Mouse (Mus musculus) ES-Bruce4 (cell line): ENCODE measurements at regions not wholly inside any gene's neighbourhood (a gene's known extent, or its start where the extent isn't known, plus 50 kb on each side); places are given as distances from the start of the nearest gene placed in this dataset.

Source experiments
- H3K27ac ChIP-seq: 2 replicates; pipeline ENCODE4 v1.5.1; 2012; ENCODE audit warnings: low read length, inconsistent platforms; ENCODE audit not compliant: insufficient read depth
- H3K27me3 ChIP-seq: 2 replicates; pipeline ENCODE4 v1.6.1; 2012; ENCODE audit warnings: mild to moderate bottlenecking, low read length, inconsistent platforms; ENCODE audit not compliant: control insufficient read depth, poor library complexity, insufficient read depth, severe bottlenecking
- H3K36me3 ChIP-seq: 2 replicates; pipeline ENCODE4 v1.6.1; 2012; ENCODE audit warnings: inconsistent platforms, mild to moderate bottlenecking, low read length, moderate library complexity; ENCODE audit not compliant: control insufficient read depth, poor library complexity, insufficient read depth, severe bottlenecking
- H3K4me1 ChIP-seq: one replicate; pipeline ENCODE4 v1.8.1; 2011; ENCODE audit warnings: low read length; ENCODE audit not compliant: control insufficient read depth, insufficient read depth
- H3K4me3 ChIP-seq: 2 replicates; pipeline ENCODE4 v1.5.1; 2011; ENCODE audit warnings: low read depth, mild to moderate bottlenecking, low read length
- H3K9ac ChIP-seq: 2 replicates; pipeline ENCODE4 v1.6.1; 2012; ENCODE audit warnings: low read depth, mild to moderate bottlenecking, inconsistent platforms; ENCODE audit not compliant: poor library complexity, severe bottlenecking
- H3K9me3 ChIP-seq: replicated peaks from 2 replicates; pipeline ENCODE4 v1.6.1; 2012; ENCODE audit warnings: mild to moderate bottlenecking, low read length, inconsistent platforms; ENCODE audit not compliant: control insufficient read depth, poor library complexity, insufficient read depth, severe bottlenecking
- CTCF ChIP-seq: IDR thresholded peaks from one replicate; pipeline ENCODE4 v1.8.1; 2011; ENCODE audit warnings: low read depth, low read length
- EP300 ChIP-seq: IDR thresholded peaks from 2 replicates; pipeline ENCODE4 v1.6.1; 2011; ENCODE audit warnings: low read depth, low read length; ENCODE audit not compliant: insufficient read depth
- POLR2A ChIP-seq: IDR thresholded peaks from one replicate; pipeline ENCODE4 v1.8.1; 2011; ENCODE audit warnings: low read length; ENCODE audit not compliant: insufficient read depth

DNA sequence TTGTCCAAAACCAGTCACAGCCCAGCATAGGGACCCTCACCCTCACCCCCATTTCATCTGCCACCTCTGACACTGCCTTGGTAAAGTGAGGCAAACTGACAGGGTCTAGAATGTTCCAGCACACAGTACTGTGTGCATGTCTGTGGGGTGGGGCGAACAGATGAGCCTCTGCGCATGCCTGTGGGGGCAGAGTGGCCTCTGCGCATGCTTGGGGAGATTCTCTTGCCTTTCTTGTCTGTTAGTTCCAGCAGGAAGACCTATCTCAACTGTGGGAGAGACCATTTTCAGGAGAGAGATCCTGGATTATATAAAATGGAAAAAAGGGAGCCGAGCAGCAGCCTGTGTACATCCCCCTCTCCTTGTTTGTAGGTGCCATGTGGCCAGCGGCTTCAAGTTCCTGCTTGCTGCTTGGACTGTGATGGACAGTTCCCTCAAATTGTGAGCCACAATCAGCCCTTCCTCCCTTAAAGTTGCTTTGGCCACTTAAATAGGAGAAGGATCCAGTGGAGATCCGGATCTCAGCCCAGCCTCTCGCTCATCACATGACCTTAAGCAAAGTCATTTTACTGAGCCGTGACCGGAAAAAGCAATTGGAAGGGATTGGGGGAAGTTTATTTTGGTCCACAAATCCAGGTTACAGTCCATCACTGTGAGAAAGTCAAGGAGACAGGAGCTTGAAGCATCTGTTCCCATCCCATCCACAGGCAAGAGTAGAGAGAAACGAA lies 96.9 kb downstream of the Tmem130 start:
- Histone ChIP-seq H3K4me1 (no peaks in the 10 kb centered on the region), H3K27me3 (no peaks in the 10 kb centered on the region; the same call in 1 of the 2 replicates), H3K9ac (no peak overlapping the region), H3K27ac (no peak overlapping the region), H3K9me3 (no peaks in the 10 kb centered on the region), H3K36me3 (no peaks in the 10 kb centered on the region), H3K4me3 (no peak overlapping the region)
- no peak for TF ChIP-seq CTCF
- TF ChIP-seq POLR2A = no peak
- TF ChIP-seq EP300 = no peak

DNA sequence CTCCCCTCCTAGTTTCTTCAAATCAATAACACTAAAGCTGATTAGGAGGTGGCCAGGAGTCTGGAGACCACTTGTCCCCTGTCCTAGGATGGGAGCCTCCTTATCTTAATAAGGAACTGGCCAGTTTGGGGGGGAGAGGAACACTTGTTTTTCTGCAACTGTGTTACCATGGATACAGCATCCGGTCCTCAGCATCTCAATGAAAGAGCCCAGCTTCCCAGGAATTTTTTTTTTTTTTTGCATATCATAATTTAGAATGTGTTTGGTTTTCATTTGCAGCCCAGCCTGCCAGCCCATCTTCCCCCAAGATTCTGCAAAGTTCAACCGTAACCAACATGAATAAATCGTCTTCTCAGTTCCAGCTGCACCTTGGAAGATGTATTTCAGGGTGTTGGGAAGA lies 93.6 kb downstream of the Tmem130 start:
- Histone ChIP-seq H3K27ac (no peak overlapping the region), H3K9me3 (no peaks in the 10 kb centered on the region), H3K4me1 (no peaks in the 10 kb centered on the region), H3K9ac (no peak overlapping the region), H3K4me3 (no peak overlapping the region), H3K27me3 (no peaks in the 10 kb centered on the region; the same call in 1 of the 2 replicates), H3K36me3 (no peaks in the 10 kb centered on the region)
- TF ChIP-seq CTCF (no peak), POLR2A (no peak), EP300 (no peak)

DNA sequence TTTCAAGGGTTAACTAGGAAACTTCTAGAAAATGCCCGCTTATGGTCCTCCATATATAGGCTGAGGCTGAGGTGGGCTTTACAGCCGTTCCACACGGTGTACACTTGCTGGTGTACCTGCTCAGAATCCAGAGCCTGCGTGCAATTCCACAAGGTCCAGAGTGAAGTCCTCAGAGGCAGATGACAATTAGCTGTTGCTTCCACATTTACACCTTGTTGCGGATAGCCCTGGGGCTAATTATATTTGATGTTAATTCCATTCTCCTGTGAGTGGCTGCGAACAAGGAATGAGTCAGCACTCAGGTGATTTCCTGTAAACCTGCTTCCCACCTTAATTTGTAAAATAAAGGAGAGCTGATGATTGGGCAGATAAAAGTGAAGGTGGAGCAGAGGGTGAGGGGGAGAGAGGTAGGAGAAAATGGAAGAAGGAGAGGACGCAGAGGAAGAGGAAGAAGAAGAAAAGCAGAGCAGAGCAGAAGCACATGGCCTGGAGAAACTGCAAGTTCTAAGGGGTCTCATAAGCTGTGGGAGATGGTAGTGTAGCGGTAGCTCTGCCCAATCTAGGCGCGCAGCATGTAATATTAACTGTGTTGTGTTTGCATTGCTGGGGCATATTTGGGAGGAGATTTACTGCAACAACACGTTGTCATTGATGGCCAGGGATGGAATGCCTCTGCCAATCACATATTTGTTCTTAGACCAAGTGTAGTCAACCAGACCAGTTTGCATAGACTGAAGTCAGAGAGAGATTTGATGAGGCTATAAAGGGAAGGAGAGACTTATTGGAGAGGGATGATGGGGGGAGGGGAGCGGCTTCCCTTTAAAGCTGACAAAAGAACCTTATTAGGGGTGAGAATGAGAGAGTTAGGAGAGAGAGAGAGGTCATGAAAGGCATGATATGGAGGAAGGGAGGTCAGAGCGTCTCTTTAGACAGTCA lies 82.5 kb downstream of the Tmem130 start:
- Histone ChIP-seq H3K27me3 (no peaks in the 10 kb centered on the region), H3K4me1 (no peaks in the 10 kb centered on the region), H3K27ac (no peak overlapping the region), H3K4me3 (no peak overlapping the region), H3K9ac (no peak overlapping the region), H3K9me3 (no peaks in the 10 kb centered on the region; the same call in 1 of the 2 replicates), H3K36me3 (no peaks in the 10 kb centered on the region)
- TF ChIP-seq EP300 = no peak
- TF ChIP-seq POLR2A = no peak
- TF ChIP-seq CTCF = no peak

DNA sequence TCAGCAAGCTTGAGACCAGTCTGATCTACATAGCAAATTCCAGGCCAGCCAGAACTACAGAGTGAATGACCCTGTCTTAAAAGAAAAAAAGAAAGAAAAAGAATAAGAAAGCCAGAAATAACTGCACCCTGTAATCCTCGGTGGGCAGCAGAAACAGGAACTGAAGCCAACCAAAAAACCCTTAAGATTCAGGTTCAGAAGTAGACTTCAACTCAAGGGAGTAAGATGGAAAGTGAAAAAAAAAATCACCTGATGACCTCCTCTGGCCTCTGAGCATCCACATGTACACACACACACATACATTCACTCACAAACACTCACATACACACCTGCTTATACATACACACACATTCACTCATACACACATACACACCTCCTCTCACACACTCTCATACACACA lies 77.4 kb downstream of the Tmem130 start:
- no peaks in the 10 kb centered on the region for H3K27me3 ChIP-seq
- H3K9me3 ChIP-seq = no peaks in the 10 kb centered on the region
- no peak overlapping the region for H3K4me3 ChIP-seq
- TF ChIP-seq POLR2A (no peak), EP300 (no peak), CTCF (no peak)
- H3K4me1 ChIP-seq = no peaks in the 10 kb centered on the region
- no peak overlapping the region for H3K27ac ChIP-seq
- no peaks in the 10 kb centered on the region for H3K36me3 ChIP-seq
- H3K9ac ChIP-seq = no peak overlapping the region
